Mouse (Mus musculus) G1E (cell line): ENCODE measurements around the gene Zzef1. TPM values are rescaled to one million over a fixed set of nuclear protein-coding genes. Genes with fewer than 3 reads are reported as not detected.

Experiments
- ATAC-seq: 2 replicates; pipeline ENCODE4 v1.8.0; 2016; ENCODE audit warnings: mild to moderate bottlenecking; ENCODE audit not compliant: insufficient number of reproducible peaks, poor library complexity, low FRiP score, severe bottlenecking; ENCODE audit errors: extremely low read depth
- DNase-seq: peaks from one replicate; pipeline ENCODE4 v3.0.0; 2012; ENCODE audit warnings: low spot score
- H3K27me3 ChIP-seq: 2 replicates; pipeline ENCODE4 v1.6.1; 2012; ENCODE audit warnings: mild to moderate bottlenecking, low read length, inconsistent platforms; ENCODE audit not compliant: insufficient read depth
- H3K36me3 ChIP-seq: replicated peaks from 2 replicates; pipeline ENCODE3; 2012; ENCODE audit warnings: mild to moderate bottlenecking, inconsistent platforms
- H3K4me1 ChIP-seq: 2 replicates; pipeline ENCODE4 v1.6.1; 2012; ENCODE audit warnings: low read depth, low read length, inconsistent platforms, mixed read lengths; ENCODE audit not compliant: insufficient read depth
- H3K4me3 ChIP-seq: 2 replicates; pipeline ENCODE4 v1.5.1; 2012; ENCODE audit warnings: low read depth, mild to moderate bottlenecking, inconsistent platforms, low read length, moderate library complexity, mixed read lengths
- H3K9me3 ChIP-seq: replicated peaks from 2 replicates; pipeline ENCODE4 v1.6.1; 2012; ENCODE audit warnings: inconsistent platforms
- CTCF ChIP-seq: IDR thresholded peaks from 2 replicates; pipeline ENCODE4 v1.5.1; 2012; ENCODE audit warnings: low read depth, low read length, inconsistent platforms, mixed read lengths
- GATA1 ChIP-seq: IDR thresholded peaks from 2 replicates; pipeline ENCODE4 v1.6.1; 2012; ENCODE audit warnings: borderline replicate concordance, low read length, inconsistent platforms, mixed read lengths
- GATA2 ChIP-seq: IDR thresholded peaks from 2 replicates; pipeline ENCODE4 v1.6.1; 2012; ENCODE audit warnings: low read depth, low read length, inconsistent platforms, borderline replicate concordance
- POLR2AphosphoS5 ChIP-seq: IDR thresholded peaks from 2 replicates; pipeline ENCODE4 v1.6.1; 2012; ENCODE audit warnings: low read depth, low read length, inconsistent platforms; ENCODE audit not compliant: insufficient replicate concordance
- TAL1 ChIP-seq: conservative IDR thresholded peaks from 2 replicates; pipeline ENCODE4 v1.6.1; 2012; ENCODE audit warnings: low read depth, low read length, inconsistent platforms, mixed read lengths
- polyA plus RNA-seq: library from polyadenylated mRNA; stranded (reverse); fragments of >175 nt; gene quantifications from 2 replicates; pipeline ENCODE4 v1.2.3, GENCODE M21; 2012
- total RNA-seq, 2 experiments: library from RNA; stranded (forward) in 1 of 2; stranded (reverse) in 1 of 2; fragments of 200-1000 nt in 1 of 2; fragments of >200 nt in 1 of 2; fragmentation: Nextera tagmentation in 1 of 2; gene quantifications; 2 replicates each; pipeline ENCODE4 v1.2.3; 2014 to 2017

Gene Zzef1
- total and polyA plus RNA-seq, 3 experiments, result 5.3 to 43.4 (median 33.2) TPM

DNA sequence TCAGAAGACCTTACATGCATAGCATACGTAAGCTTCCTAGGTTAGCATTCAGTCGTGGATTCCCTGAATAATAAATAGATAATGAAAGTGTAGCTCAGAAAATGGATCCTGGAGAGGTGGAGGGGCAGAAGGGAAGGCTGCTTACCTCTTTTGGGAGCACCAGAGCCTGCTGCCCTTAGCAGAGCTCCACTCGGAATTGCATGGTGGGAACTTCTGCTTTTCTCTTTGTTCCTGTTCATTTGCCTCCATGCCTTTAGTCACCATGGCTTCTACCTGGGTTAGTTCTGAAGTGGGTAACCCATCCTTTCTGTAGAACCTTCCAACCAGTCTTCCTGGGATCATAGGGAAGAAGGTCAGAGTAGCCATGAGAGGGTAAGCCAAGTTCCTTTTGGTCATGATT, 13.5 kb upstream of the Zzef1 start:
- no peaks in the 10 kb centered on the region for H3K9me3 ChIP-seq
- peaks cover under 1% of the 10 kb centered on the region for H3K36me3 ChIP-seq
- no peak for DNase-seq
- no peaks in the 10 kb centered on the region; the same call in 1 of the 2 replicates for H3K4me1 ChIP-seq
- ATAC-seq, result no peak
- no peak overlapping the region for H3K4me3 ChIP-seq
- no peaks in the 10 kb centered on the region for H3K27me3 ChIP-seq
- TF ChIP-seq GATA2, result no peak
- no peak for TF ChIP-seq TAL1
- TF ChIP-seq CTCF, result no peak
- TF ChIP-seq GATA1, result no peak
- TF ChIP-seq POLR2AphosphoS5, result no peak

DNA sequence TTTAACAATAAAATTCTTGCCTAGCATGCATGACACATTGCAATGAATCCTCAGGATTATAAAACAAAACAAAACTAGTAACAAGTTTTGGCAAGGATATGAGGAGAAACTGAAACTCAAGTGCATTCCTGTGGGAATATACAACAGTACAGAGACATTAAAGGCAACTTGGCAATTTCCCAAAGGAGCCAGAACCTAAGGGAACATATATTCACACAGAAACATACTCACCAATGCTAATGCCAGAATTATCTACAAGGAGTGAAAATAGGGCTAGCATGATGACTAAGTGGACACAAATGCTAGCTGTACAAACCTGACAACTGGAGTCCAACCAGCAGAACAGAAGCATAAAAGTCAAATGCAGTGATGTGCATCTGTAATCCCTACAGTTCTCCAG, 4.0 kb upstream of the Zzef1 start:
- Histone ChIP-seq H3K36me3 (peaks cover 5% of the 10 kb centered on the region), H3K27me3 (no peaks in the 10 kb centered on the region), H3K4me3 (no peak overlapping the region), H3K9me3 (no peaks in the 10 kb centered on the region), H3K4me1 (peaks cover 16% of the 10 kb centered on the region)
- ATAC-seq (no peak), DNase-seq (no peak)
- TF ChIP-seq POLR2AphosphoS5 (no peak), CTCF (no peak), GATA1 (no peak), TAL1 (no peak), GATA2 (no peak)

DNA sequence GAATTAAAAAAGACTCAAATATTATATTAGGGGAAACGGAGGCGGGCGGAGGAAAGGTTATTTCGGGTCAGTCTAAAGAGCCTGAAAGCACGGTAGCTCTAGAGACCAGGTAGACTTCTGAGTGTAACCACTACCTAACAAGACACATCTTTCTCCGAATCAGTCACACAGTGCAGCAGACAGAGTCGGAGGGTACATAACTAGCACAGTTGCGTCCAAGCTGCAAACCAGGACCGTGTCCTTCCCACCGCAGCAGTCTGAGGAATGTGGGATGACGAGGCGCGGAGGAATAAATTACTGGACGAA, 924 bp upstream of the Zzef1 start:
- Histone ChIP-seq H3K4me1 (peaks cover 16% of the 10 kb centered on the region), H3K36me3 (peaks cover 14% of the 10 kb centered on the region), H3K9me3 (no peaks in the 10 kb centered on the region), H3K4me3 (peak overlapping the region; percentile 100), H3K27me3 (no peaks in the 10 kb centered on the region)
- peak; percentile 13 for DNase-seq
- ATAC-seq, result no peak
- TF ChIP-seq TAL1 (no peak), CTCF (no peak), GATA2 (no peak), POLR2AphosphoS5 (no peak), GATA1 (no peak)

DNA sequence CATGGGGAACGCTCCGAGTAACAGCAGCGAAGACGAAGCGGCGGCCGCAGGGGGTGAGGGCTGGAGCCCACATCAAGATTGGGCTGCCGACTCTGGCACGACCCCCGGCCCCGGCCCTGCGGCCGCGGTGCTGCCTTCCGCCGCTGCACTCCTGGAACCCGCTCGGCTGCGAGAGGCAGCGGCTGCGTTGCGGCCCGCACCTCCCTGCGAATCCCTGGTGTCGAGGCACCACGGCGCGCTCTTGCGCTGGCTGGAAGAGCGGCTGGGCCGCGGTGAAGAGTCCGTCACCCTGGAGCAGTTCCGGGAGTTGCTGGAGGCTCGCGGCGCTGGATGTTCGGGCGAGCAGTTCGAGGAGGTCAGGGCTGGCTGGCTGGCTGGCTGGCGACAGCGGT, 266 bp downstream of the Zzef1 start:
- DNase-seq, result peak; percentile 44
- Histone ChIP-seq H3K36me3 (peaks cover 19% of the 10 kb centered on the region), H3K27me3 (no peaks in the 10 kb centered on the region), H3K4me3 (peak overlapping the region; percentile 100), H3K9me3 (no peaks in the 10 kb centered on the region), H3K4me1 (peaks cover 18% of the 10 kb centered on the region)
- TF ChIP-seq GATA2 (no peak), TAL1 (no peak), POLR2AphosphoS5 (no peak), CTCF (no peak), GATA1 (no peak)
- no peak for ATAC-seq

DNA sequence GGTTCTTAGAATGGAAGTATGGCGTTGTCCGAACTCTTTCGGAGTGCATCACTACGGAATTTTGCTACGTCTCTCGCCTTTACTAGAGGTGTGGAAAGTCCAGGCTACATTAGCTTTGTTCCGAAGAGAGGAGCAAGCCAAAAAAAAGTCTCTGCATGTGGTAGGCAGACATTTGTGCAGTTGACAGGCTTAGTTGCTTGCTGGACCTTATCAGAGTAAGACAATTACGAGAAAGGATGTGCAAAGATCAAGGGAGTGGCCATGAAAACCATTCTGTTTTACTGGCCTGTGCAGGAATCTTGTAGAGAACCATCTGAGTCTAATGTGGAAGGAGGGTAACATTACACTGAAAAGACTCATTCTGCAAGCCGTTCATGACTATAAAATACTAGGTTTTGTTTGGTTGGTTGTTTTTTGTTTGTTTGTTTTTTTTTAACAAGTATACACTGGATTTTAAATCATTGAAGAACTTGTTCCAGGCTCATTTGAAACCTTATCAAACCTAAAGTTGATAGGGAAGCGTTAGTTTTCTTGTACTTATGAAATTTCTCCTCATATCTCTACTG, 830 bp downstream of the Zzef1 start:
- TF ChIP-seq GATA1 (no peak), CTCF (no peak), TAL1 (no peak), POLR2AphosphoS5 (no peak), GATA2 (no peak)
- H3K4me1 ChIP-seq, result peaks cover 18% of the 10 kb centered on the region
- H3K27me3 ChIP-seq, result no peaks in the 10 kb centered on the region
- H3K9me3 ChIP-seq, result no peaks in the 10 kb centered on the region
- peaks cover 19% of the 10 kb centered on the region for H3K36me3 ChIP-seq
- H3K4me3 ChIP-seq, result peak overlapping the region; percentile 100
- DNase-seq, result no peak
- no peak for ATAC-seq

DNA sequence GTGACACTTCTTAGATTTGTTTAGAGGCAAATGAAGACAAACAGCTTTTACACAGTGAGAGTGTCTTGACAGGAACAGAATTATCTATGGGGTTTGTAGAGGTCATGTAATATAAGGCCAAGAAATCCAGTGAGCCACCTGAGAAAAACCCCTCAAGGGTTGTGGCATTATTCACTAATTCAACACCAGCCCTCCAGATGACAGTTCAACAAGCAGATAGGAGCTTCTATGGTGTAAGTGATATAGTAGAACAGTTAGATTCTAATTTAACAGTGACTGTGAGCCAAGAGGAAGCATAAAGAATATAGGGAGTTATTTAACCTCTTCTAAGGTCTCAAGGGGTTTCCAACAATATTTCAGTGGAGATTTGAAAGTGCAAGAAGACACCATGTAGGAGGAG, 2.1 kb downstream of the Zzef1 start:
- no peak for ATAC-seq
- peaks cover 18% of the 10 kb centered on the region for H3K4me1 ChIP-seq
- H3K4me3 ChIP-seq, result no peak overlapping the region

More for the DNA sequence above, 2.1 kb downstream of the Zzef1 start:
- Histone ChIP-seq H3K36me3 (peaks cover 30% of the 10 kb centered on the region), H3K27me3 (no peaks in the 10 kb centered on the region), H3K9me3 (no peaks in the 10 kb centered on the region)
- TF ChIP-seq GATA2, result no peak
- no peak for TF ChIP-seq TAL1
- TF ChIP-seq CTCF, result no peak
- TF ChIP-seq GATA1, result no peak
- no peak for TF ChIP-seq POLR2AphosphoS5
- DNase-seq, result no peak
